Mouse (Mus musculus): ENCODE measurements around the gene Zswim3. TPM values are rescaled to one million over a fixed set of nuclear protein-coding genes. Genes with fewer than 3 reads are reported as not detected.
A peak's percentile ranks its signal among the peaks of the same experiment; 100 is the strongest.

Zswim3 gene
- polyA plus RNA-seq, 1 experiment from 2014 or later = 5.9 TPM

DNA sequence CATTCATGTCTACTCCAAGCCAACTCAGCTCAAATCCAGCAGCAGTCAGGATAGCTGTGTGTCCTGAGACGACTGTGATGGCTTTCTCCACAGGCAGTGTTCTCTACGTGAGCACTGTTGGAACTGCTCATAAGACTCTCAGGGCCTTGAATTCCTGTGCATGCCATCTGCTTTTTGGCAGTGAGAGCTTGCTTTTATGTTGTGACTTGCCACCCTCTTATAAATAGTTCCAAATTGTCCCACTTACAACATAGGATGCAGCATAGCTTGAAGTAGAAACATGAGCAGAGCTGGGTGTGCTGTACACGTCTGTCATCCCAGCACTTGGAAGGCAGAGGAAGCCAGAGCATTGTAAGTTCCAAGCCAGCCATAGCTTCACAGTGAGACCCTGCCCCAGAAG, 39.1 kb upstream of the Zswim3 start:
- no peak overlapping the region for H3K4me3 ChIP-seq (ENCODE audit: control insufficient read depth in 1 of 2, insufficient read depth in 1 of 2, low read depth in 1 of 2, low read length in 2 of 2)
- H3K4me1 ChIP-seq (ENCODE audit: control insufficient read depth in 2 of 2, insufficient read depth in 2 of 2, low read length in 2 of 2) = peaks cover 2 to 13% of the 10 kb centered on the region in 2 experiments; a peak in 3 of 4 replicates
- H3K36me3 ChIP-seq (ENCODE audit: control insufficient read depth, insufficient read depth, low read length) = peaks cover 70% of the 10 kb centered on the region
- H3K9ac ChIP-seq (ENCODE audit: low read length) = 0 out of 2 replicates have a peak overlapping the region, but pooled peaks have one; percentile 11
- no peak for ATAC-seq (ENCODE audit: insufficient number of reproducible peaks, insufficient read depth, low FRiP score, low read depth)
- H3K4me2 ChIP-seq (ENCODE audit: low read length) = no peak overlapping the region
- H3K9me3 ChIP-seq (ENCODE audit: control insufficient read depth, low read length) = no peaks in the 10 kb centered on the region
- no peaks in the 10 kb centered on the region for H3K27me3 ChIP-seq (ENCODE audit: control insufficient read depth, insufficient read depth, low read length)
- 51% methylated on average over 3 of the region's 3 CpGs for WGBS
- H3K27ac ChIP-seq (replicated peaks in 1 of 2; ENCODE audit: control insufficient read depth in 1 of 2, insufficient read depth in 1 of 2, low read depth in 2 of 2, low read length in 2 of 2) = peak overlapping the region in 1 of 2 experiments; percentile 55; a peak in 2 of 4 replicates

DNA sequence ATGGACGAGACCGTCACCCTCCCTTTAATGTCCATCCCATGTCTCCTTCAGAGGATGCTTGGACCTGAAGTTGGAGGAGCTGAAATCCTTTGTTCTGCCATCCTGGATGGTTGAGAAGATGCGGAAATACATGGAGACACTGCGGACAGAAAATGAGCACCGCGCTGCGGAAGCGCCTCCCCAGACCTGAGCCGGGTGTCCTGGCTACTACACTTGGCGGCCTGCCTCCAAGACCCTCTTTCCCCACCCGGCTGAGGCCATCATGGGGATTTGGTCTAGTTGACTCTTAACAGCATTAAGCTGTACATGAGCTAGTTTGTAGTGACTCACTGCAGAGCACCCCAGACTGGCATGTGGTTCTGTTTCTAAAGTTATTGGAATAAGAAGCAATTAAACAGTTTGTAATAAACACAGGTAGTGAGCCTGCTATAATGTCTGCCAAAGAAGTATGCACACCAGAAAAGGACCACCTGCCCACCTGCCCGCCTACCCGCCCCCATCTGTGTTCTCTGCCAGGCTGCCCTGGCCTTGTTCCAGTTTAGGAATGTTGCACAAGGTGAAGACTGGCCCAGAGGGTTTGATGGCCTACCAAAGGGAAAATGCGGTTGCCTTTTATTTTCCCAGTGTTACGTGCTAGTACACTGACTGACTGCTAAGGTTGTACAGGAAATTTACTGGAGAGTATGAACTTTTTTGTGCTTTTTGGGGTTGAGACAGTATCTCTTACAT, 36.9 kb upstream of the Zswim3 start:
- 0 out of 2 replicates have a peak overlapping the region, but pooled peaks have one; percentile 6 for H3K9ac ChIP-seq (ENCODE audit: low read length)

DNA sequence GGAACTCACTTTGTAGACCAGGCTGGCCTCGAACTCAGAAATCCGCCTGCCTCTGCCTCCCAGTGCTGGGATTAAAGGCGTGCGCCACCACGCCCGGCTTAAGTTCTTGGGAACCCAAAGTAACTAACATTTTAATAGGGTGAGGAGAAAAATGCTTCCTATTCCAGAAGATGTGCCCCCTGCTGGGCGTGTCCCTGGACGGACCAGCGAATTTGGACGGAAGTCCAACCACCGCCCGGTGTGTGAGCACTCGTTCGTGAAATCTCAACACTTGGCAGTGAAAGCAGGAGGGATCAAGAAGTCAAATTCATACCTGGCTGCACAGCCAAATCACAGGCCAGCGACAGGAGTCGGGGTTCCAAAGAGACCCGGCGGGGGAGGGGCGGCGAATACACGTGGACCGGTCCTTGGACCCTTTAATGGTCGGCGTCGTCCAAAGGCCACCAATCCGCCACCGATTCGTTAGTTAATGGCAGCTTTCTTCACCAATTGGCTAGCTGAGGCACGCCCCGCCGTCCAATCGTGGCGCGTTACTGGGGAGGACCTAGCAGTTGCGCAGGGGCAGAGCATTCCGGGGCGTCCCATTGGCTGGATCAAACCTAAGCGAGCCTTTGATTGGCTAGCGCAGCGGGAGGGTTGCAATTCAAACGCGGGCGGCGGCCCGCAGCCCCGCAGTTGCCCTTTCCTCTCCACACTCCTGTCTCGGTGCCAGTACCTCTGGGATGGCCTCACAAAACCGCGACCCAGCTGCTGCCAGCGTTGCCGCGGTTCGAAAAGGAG, 35.5 kb upstream of the Zswim3 start, which contains the start of gene Ube2c:
Gene Ube2c (plus strand): TSS at position 641 of the 780 bp plus-strand sequence.
- H3K4me2 ChIP-seq (ENCODE audit: low read length) = peak within 1 kb of the TSS; percentile 93
- peaks cover 13 to 23% of the 10 kb centered on the region in 2 experiments for H3K4me1 ChIP-seq (ENCODE audit: control insufficient read depth in 2 of 2, insufficient read depth in 2 of 2, low read length in 2 of 2)
- peak within 1 kb of the TSS; percentile 68 to 91 for H3K4me3 ChIP-seq (ENCODE audit: control insufficient read depth in 1 of 2, insufficient read depth in 1 of 2, low read depth in 1 of 2, low read length in 2 of 2)
- H3K27me3 ChIP-seq (ENCODE audit: control insufficient read depth, insufficient read depth, low read length) = no peaks in the 10 kb centered on the region
- peak; percentile 97 for ATAC-seq (ENCODE audit: insufficient number of reproducible peaks, insufficient read depth, low FRiP score, low read depth)
- under 1% methylated on average over 52 of the region's 53 CpGs for WGBS
- H3K9me3 ChIP-seq (ENCODE audit: control insufficient read depth, low read length) = no peaks in the 10 kb centered on the region
- H3K9ac ChIP-seq (ENCODE audit: low read length) = peak within 1 kb of the TSS; percentile 93
- H3K27ac ChIP-seq (replicated peaks in 1 of 2; ENCODE audit: control insufficient read depth in 1 of 2, insufficient read depth in 1 of 2, low read depth in 2 of 2, low read length in 2 of 2) = peak within 1 kb of the TSS; percentile 51 to 82
- H3K36me3 ChIP-seq (ENCODE audit: control insufficient read depth, insufficient read depth, low read length) = peaks cover 68% of the 10 kb centered on the region

More for the DNA sequence above, 36.9 kb upstream of the Zswim3 start:
- Histone ChIP-seq H3K27ac (replicated peaks in 1 of 2; ENCODE audit: control insufficient read depth in 1 of 2, insufficient read depth in 1 of 2, low read depth in 2 of 2, low read length in 2 of 2) (peak overlapping the region; percentile 58 to 65), H3K4me1 (ENCODE audit: control insufficient read depth in 2 of 2, insufficient read depth in 2 of 2, low read length in 2 of 2) (peaks cover 13 to 23% of the 10 kb centered on the region in 2 experiments), H3K4me3 (ENCODE audit: control insufficient read depth in 1 of 2, insufficient read depth in 1 of 2, low read depth in 1 of 2, low read length in 2 of 2) (no peak overlapping the region), H3K27me3 (ENCODE audit: control insufficient read depth, insufficient read depth, low read length) (no peaks in the 10 kb centered on the region), H3K4me2 (ENCODE audit: low read length) (no peak overlapping the region), H3K36me3 (ENCODE audit: control insufficient read depth, insufficient read depth, low read length) (peaks cover 68% of the 10 kb centered on the region), H3K9me3 (ENCODE audit: control insufficient read depth, low read length) (no peaks in the 10 kb centered on the region)
- 91% methylated on average over 15 of the region's 15 CpGs for WGBS
- ATAC-seq (ENCODE audit: insufficient number of reproducible peaks, insufficient read depth, low FRiP score, low read depth) = no peak

DNA sequence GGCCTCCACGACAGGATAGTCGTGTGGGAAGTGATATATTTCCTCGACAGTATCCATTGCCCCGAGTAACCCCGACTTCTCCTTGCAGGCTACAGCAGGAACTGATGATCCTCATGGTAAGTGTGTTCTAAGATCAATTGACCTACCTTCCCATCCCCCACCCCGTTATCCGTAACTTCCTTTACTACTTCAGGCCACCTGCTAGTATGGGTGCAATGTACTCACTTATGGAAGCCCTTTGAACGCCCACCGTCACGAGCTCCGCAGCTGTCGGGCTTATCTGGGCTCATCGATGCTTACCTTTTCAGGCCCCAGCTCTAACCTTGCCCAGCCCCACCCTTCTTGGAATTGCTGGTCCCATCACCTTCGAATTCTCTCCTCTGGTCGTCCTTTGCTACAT, 34.6 kb upstream of the Zswim3 start:
- H3K36me3 ChIP-seq (ENCODE audit: control insufficient read depth, insufficient read depth, low read length) = peaks cover 61% of the 10 kb centered on the region

DNA sequence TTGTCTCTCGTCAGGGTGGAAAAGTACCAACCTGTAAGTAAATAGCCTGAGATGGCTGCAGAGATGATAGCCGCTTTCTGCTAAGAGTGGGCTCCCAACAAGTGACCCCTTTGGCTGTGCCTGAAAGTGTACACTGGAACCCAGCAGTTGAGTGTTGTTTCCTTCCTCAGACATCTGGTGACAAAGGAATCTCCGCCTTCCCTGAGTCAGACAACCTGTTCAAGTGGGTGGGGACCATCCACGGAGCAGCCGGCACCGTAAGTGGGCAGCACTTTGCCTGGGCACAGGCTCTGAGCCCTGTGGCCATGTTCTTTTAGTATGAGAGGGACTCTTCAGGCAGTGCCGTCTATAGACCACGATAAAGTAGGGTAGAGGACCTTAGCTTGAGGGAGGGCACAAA, 33.8 kb upstream of the Zswim3 start:
- WGBS = 64% methylated on average over 8 of the region's 8 CpGs
- Histone ChIP-seq H3K4me1 (ENCODE audit: control insufficient read depth in 2 of 2, insufficient read depth in 2 of 2, low read length in 2 of 2) (peaks cover 13 to 23% of the 10 kb centered on the region in 2 experiments), H3K9me3 (ENCODE audit: control insufficient read depth, low read length) (no peaks in the 10 kb centered on the region), H3K4me3 (ENCODE audit: control insufficient read depth in 1 of 2, insufficient read depth in 1 of 2, low read depth in 1 of 2, low read length in 2 of 2) (peak overlapping the region; percentile 57 to 91), H3K36me3 (ENCODE audit: control insufficient read depth, insufficient read depth, low read length) (peaks cover 53% of the 10 kb centered on the region), H3K27ac (replicated peaks in 1 of 2; ENCODE audit: control insufficient read depth in 1 of 2, insufficient read depth in 1 of 2, low read depth in 2 of 2, low read length in 2 of 2) (no peak overlapping the region), H3K9ac (ENCODE audit: low read length) (peak overlapping the region; percentile 93), H3K4me2 (ENCODE audit: low read length) (peak overlapping the region; percentile 93), H3K27me3 (ENCODE audit: control insufficient read depth, insufficient read depth, low read length) (no peaks in the 10 kb centered on the region)
- no peak for ATAC-seq (ENCODE audit: insufficient number of reproducible peaks, insufficient read depth, low FRiP score, low read depth)

More for the DNA sequence above, 34.6 kb upstream of the Zswim3 start:
- Histone ChIP-seq H3K4me1 (ENCODE audit: control insufficient read depth in 2 of 2, insufficient read depth in 2 of 2, low read length in 2 of 2) (peaks cover 13 to 23% of the 10 kb centered on the region in 2 experiments), H3K4me2 (ENCODE audit: low read length) (peak overlapping the region; percentile 93), H3K27ac (replicated peaks in 1 of 2; ENCODE audit: control insufficient read depth in 1 of 2, insufficient read depth in 1 of 2, low read depth in 2 of 2, low read length in 2 of 2) (peak overlapping the region; percentile 4 to 71; a peak in 3 of 4 replicates), H3K27me3 (ENCODE audit: control insufficient read depth, insufficient read depth, low read length) (no peaks in the 10 kb centered on the region), H3K9me3 (ENCODE audit: control insufficient read depth, low read length) (no peaks in the 10 kb centered on the region), H3K9ac (ENCODE audit: low read length) (peak overlapping the region; percentile 93), H3K4me3 (ENCODE audit: control insufficient read depth in 1 of 2, insufficient read depth in 1 of 2, low read depth in 1 of 2, low read length in 2 of 2) (peak overlapping the region; percentile 57 to 91)
- 2% methylated on average over 15 of the region's 15 CpGs for WGBS
- ATAC-seq (ENCODE audit: insufficient number of reproducible peaks, insufficient read depth, low FRiP score, low read depth) = no peak

DNA sequence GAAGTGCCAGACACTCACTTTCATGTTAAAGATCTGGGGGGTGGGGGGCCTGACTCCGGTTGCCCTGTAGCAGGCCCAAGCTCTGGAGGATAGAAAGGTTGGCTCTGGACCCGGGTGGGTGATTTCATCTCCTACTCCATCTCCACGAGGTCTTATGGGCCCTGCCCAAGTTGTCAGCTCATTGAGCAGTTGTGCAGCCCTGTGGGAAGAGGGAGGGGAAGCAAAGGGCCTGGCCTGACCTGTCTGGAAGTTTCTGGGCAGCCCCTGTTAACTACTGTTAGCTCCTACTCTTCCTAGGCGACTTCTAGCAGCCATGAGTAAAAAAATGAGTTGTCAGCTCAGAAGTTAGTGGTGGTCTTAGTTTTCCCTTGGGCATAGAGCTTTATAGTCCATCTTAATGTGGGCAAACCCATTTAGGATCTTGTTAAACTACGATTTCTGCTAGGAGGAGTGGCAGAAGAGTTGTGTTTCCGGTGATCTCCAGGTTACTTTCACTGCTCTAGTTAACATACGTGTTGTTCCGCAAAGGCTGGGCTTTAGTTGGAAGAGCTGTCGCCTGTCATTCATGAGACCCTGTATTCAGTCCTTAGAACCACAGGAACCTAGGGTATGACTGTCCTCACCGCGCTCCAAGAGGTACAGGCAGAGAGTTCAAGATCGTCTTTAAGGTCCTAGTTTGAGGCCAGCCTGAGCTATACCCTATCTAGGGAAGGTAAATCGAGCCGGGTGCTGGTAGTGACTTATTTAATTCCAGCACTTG, 31.5 kb upstream of the Zswim3 start:
- ATAC-seq (ENCODE audit: insufficient number of reproducible peaks, insufficient read depth, low FRiP score, low read depth) = no peak
- H3K36me3 ChIP-seq (ENCODE audit: control insufficient read depth, insufficient read depth, low read length) = peaks cover 30% of the 10 kb centered on the region
- H3K27me3 ChIP-seq (ENCODE audit: control insufficient read depth, insufficient read depth, low read length) = 0 out of 2 replicates have a peak, but pooled peaks cover 5% of the 10 kb centered on the region
- WGBS = 76% methylated on average over 14 of the region's 14 CpGs
- no peaks in the 10 kb centered on the region for H3K9me3 ChIP-seq (ENCODE audit: control insufficient read depth, low read length)
- 0 out of 4 replicates have a peak overlapping the region, but pooled peaks of 1 of the 2 experiments have one; percentile 6 for H3K27ac ChIP-seq (replicated peaks in 1 of 2; ENCODE audit: control insufficient read depth in 1 of 2, insufficient read depth in 1 of 2, low read depth in 2 of 2, low read length in 2 of 2)
- no peak overlapping the region for H3K4me2 ChIP-seq (ENCODE audit: low read length)
- no peak overlapping the region for H3K9ac ChIP-seq (ENCODE audit: low read length)
- peaks cover 13 to 23% of the 10 kb centered on the region in 2 experiments for H3K4me1 ChIP-seq (ENCODE audit: control insufficient read depth in 2 of 2, insufficient read depth in 2 of 2, low read length in 2 of 2)
- no peak overlapping the region for H3K4me3 ChIP-seq (ENCODE audit: control insufficient read depth in 1 of 2, insufficient read depth in 1 of 2, low read depth in 1 of 2, low read length in 2 of 2)

DNA sequence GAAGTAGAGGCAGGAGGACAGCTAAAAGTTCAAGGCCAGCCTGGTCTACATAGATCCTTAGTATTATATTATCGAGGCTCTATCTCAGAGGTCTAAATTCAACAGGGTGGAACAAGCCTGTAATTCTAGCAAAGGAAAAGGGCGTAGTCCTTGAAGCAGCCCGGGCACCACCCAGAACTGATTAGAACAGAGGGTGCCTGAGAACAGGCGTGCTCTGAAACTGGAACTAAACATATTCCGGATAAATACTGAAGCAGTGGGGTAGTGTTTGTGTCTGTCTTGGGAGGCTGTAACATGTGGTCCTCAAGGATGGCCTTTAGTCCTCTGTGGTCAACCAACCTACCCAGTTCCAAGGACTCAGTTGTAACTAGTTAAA, 30.9 kb upstream of the Zswim3 start:
- H3K27ac ChIP-seq (replicated peaks in 1 of 2; ENCODE audit: control insufficient read depth in 1 of 2, insufficient read depth in 1 of 2, low read depth in 2 of 2, low read length in 2 of 2) = no peak overlapping the region
- no peak for ATAC-seq (ENCODE audit: insufficient number of reproducible peaks, insufficient read depth, low FRiP score, low read depth)
- H3K36me3 ChIP-seq (ENCODE audit: control insufficient read depth, insufficient read depth, low read length) = peaks cover 29% of the 10 kb centered on the region
- 72% methylated on average over 5 of the region's 5 CpGs for WGBS
- no peak overlapping the region for H3K9ac ChIP-seq (ENCODE audit: low read length)
- H3K4me3 ChIP-seq (ENCODE audit: control insufficient read depth in 1 of 2, insufficient read depth in 1 of 2, low read depth in 1 of 2, low read length in 2 of 2) = no peak overlapping the region
- no peak overlapping the region for H3K4me2 ChIP-seq (ENCODE audit: low read length)
- H3K27me3 ChIP-seq (ENCODE audit: control insufficient read depth, insufficient read depth, low read length) = 0 out of 2 replicates have a peak, but pooled peaks cover 5% of the 10 kb centered on the region
- peaks cover 13 to 23% of the 10 kb centered on the region in 2 experiments for H3K4me1 ChIP-seq (ENCODE audit: control insufficient read depth in 2 of 2, insufficient read depth in 2 of 2, low read length in 2 of 2)
- no peaks in the 10 kb centered on the region for H3K9me3 ChIP-seq (ENCODE audit: control insufficient read depth, low read length)
